19 mouse cellular contexts compared by ENCODE assay signal in the genomic region with DNA sequence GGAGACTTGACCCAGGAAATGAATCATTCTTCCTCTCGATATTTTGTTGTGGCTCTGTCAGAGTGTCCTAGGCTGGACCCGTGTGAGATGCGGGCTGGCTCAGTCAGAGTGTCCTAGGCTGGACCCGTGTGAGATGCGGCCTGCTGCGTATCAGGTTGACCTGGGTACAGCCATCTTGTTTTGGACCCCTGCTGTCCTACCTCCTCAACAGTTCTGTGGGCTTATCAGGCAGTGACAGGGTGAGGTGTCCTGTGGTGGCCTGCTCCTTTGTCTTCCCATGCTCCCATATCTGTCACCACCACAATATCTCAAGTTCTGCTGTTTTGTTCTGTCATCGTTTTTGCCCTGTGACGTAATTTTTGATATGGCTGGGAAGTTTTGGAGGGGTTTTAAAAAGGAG.
A peak's percentile ranks its signal among the peaks of the same experiment; 100 is the strongest.
DNase-seq lines count a peak whose midpoint lies in the region; ATAC-seq and TF ChIP-seq lines count a peak whose summit lies in the region.
"Had no signal": no experiment of that assay in that cellular context is flagged by ENCODE, and none has a peak within 500 bp of the region (broad histone marks: within the 10 kb centered on the region; RNA-seq: fewer than 3 reads in every experiment).

No protein-coding gene starts in this region.

- TF ChIP-seq CTCF in kidney, postnatal 0 days (IDR thresholded peaks at IDR 0.05; ENCODE audit: low read depth), result no peak
- no peak for TF ChIP-seq CTCF in kidney, adult 2 months (conservative IDR thresholded peaks at IDR 0.05; ENCODE audit: insufficient read depth, insufficient read length, low read depth, low read length)

- DNase-seq in forebrain, embryonic 14.5 days (ENCODE audit: low spot score), result no peak
- DNase-seq in kidney, postnatal 0 days (ENCODE audit: low spot score), result no peak
- no peak for DNase-seq in kidney, adult 2 months
- no peak for DNase-seq in midbrain, embryonic 11.5 days (ENCODE audit: low spot score, missing footprints)
- no peak for DNase-seq in midbrain, embryonic 14.5 days
- DNase-seq: adrenal gland, adult 2 months; B cell, adult 2 months; cerebellum, adult 9-10 months; gastrocnemius, postnatal 25 days; heart, postnatal 36 days; kidney, adult 11 months; kidney, postnatal 10 days had no signal

- no peaks in the 10 kb centered on the region for H3K36me3 ChIP-seq in forebrain, embryonic 13.5 days (ENCODE audit: poor library complexity, severe bottlenecking)
- no peaks in the 10 kb centered on the region for H3K36me3 ChIP-seq in forebrain, embryonic 14.5 days (ENCODE audit: control insufficient read depth, insufficient read depth, low read length)
- no peaks in the 10 kb centered on the region for H3K36me3 ChIP-seq in kidney, postnatal 0 days (ENCODE audit: insufficient read depth, low read length)
- no peaks in the 10 kb centered on the region for H3K36me3 ChIP-seq in kidney, adult 2 months (ENCODE audit: control insufficient read depth, insufficient read depth, low read length)
- H3K36me3 ChIP-seq in midbrain, embryonic 11.5 days (ENCODE audit: control insufficient read depth, insufficient read depth, low read length), result no peaks in the 10 kb centered on the region
- no peaks in the 10 kb centered on the region for H3K36me3 ChIP-seq in midbrain, embryonic 14.5 days (ENCODE audit: control insufficient read depth, insufficient read depth, low read length)
- H3K36me3 ChIP-seq in limb, embryonic 12.5 days, result no peaks in the 10 kb centered on the region
- no peaks in the 10 kb centered on the region for H3K36me3 ChIP-seq in neural tube, embryonic 15.5 days
- H3K36me3 ChIP-seq: embryonic facial prominence, embryonic 12.5 days; liver, embryonic 15.5 days; midbrain, embryonic 10.5 days; neural tube, embryonic 13.5 days had no signal

- H3K9ac ChIP-seq in forebrain, embryonic 13.5 days, result no peak overlapping the region
- H3K9ac ChIP-seq in forebrain, embryonic 14.5 days (ENCODE audit: low read length), result no peak overlapping the region
- H3K9ac ChIP-seq in kidney, postnatal 0 days (ENCODE audit: low read depth, low read length), result no peak overlapping the region
- no peak overlapping the region for H3K9ac ChIP-seq in midbrain, embryonic 11.5 days (ENCODE audit: low read length)
- H3K9ac ChIP-seq in midbrain, embryonic 14.5 days (replicated peaks; ENCODE audit: low read length), result no peak overlapping the region
- no peak overlapping the region for H3K9ac ChIP-seq in limb, embryonic 12.5 days (replicated peaks)
- no peak overlapping the region for H3K9ac ChIP-seq in neural tube, embryonic 15.5 days (replicated peaks)
- H3K9ac ChIP-seq: embryonic facial prominence, embryonic 12.5 days; liver, embryonic 15.5 days; neural tube, embryonic 13.5 days had no signal

- no peaks in the 10 kb centered on the region for H3K27me3 ChIP-seq in forebrain, embryonic 13.5 days
- no peaks in the 10 kb centered on the region for H3K27me3 ChIP-seq in forebrain, embryonic 14.5 days (replicated peaks; ENCODE audit: control insufficient read depth, insufficient read depth, low read length)
- H3K27me3 ChIP-seq in kidney, postnatal 0 days (ENCODE audit: insufficient read depth, low read length), result no peaks in the 10 kb centered on the region
- H3K27me3 ChIP-seq in kidney, adult 2 months (replicated peaks; ENCODE audit: control insufficient read depth, insufficient read depth, low read length), result no peaks in the 10 kb centered on the region; the same call in 1 of the 2 replicates
- no peaks in the 10 kb centered on the region for H3K27me3 ChIP-seq in midbrain, embryonic 11.5 days (ENCODE audit: control insufficient read depth, insufficient read depth, low read length)
- H3K27me3 ChIP-seq in midbrain, embryonic 14.5 days (ENCODE audit: control insufficient read depth, insufficient read depth, low read length), result no peaks in the 10 kb centered on the region
- H3K27me3 ChIP-seq in limb, embryonic 12.5 days, result no peaks in the 10 kb centered on the region
- H3K27me3 ChIP-seq in neural tube, embryonic 15.5 days (replicated peaks), result no peaks in the 10 kb centered on the region
- H3K27me3 ChIP-seq: embryonic facial prominence, embryonic 12.5 days; liver, embryonic 15.5 days; neural tube, embryonic 13.5 days had no signal

- no peaks in the 10 kb centered on the region for H3K4me1 ChIP-seq in forebrain, embryonic 13.5 days
- peaks cover 2% of the 10 kb centered on the region; the same call in 1 of the 2 replicates for H3K4me1 ChIP-seq in forebrain, embryonic 14.5 days (ENCODE audit: control insufficient read depth, insufficient read depth, low read length)
- H3K4me1 ChIP-seq in kidney, postnatal 0 days (replicated peaks; ENCODE audit: insufficient read depth, low read length), result no peaks in the 10 kb centered on the region
- no peaks in the 10 kb centered on the region for H3K4me1 ChIP-seq in kidney, adult 2 months (ENCODE audit: control insufficient read depth, insufficient read depth, low read length)
- H3K4me1 ChIP-seq in midbrain, embryonic 11.5 days (ENCODE audit: control insufficient read depth, insufficient read depth, low read length), result no peaks in the 10 kb centered on the region
- H3K4me1 ChIP-seq in midbrain, embryonic 14.5 days (ENCODE audit: control insufficient read depth, insufficient read depth, low read length), result no peaks in the 10 kb centered on the region
- no peaks in the 10 kb centered on the region for H3K4me1 ChIP-seq in limb, embryonic 12.5 days (replicated peaks)
- H3K4me1 ChIP-seq in neural tube, embryonic 15.5 days, result no peaks in the 10 kb centered on the region
- H3K4me1 ChIP-seq: embryonic facial prominence, embryonic 12.5 days; liver, embryonic 15.5 days; neural tube, embryonic 13.5 days had no signal

- ATAC-seq in forebrain, embryonic 13.5 days, result peak; percentile 55; the same call in 1 of the 2 replicates
- no peak for ATAC-seq in forebrain, embryonic 14.5 days
- ATAC-seq in kidney, postnatal 0 days (replicated peaks; ENCODE audit: low FRiP score, low read depth), result 0 out of 2 replicates have a peak, but pooled peaks have one; percentile 46
- peak; percentile 42; the same call in 1 of the 2 replicates for ATAC-seq in midbrain, embryonic 11.5 days (ENCODE audit: low FRiP score)
- no peak for ATAC-seq in midbrain, embryonic 14.5 days (ENCODE audit: low FRiP score, low TSS enrichment)
- 0 out of 2 replicates have a peak, but pooled peaks have one; percentile 47 for ATAC-seq in limb, embryonic 12.5 days (ENCODE audit: insufficient number of reproducible peaks, insufficient read depth, low FRiP score, low TSS enrichment, low read depth)
- ATAC-seq in neural tube, embryonic 15.5 days (ENCODE audit: low FRiP score), result no peak

- H3K4me3 ChIP-seq in forebrain, embryonic 13.5 days, result no peak overlapping the region
- H3K4me3 ChIP-seq in forebrain, embryonic 14.5 days (ENCODE audit: low read depth, low read length), result no peak overlapping the region
- no peak overlapping the region for H3K4me3 ChIP-seq in kidney, postnatal 0 days (replicated peaks; ENCODE audit: low read depth, low read length)
- no peak overlapping the region for H3K4me3 ChIP-seq in kidney, adult 2 months (ENCODE audit: insufficient read depth, low read depth, low read length)
- no peak overlapping the region for H3K4me3 ChIP-seq in midbrain, embryonic 11.5 days (ENCODE audit: low read depth, low read length)
- H3K4me3 ChIP-seq in midbrain, embryonic 14.5 days (replicated peaks; ENCODE audit: low read depth, low read length), result no peak overlapping the region
- H3K4me3 ChIP-seq in limb, embryonic 12.5 days (replicated peaks), result no peak overlapping the region
- H3K4me3 ChIP-seq in neural tube, embryonic 15.5 days (replicated peaks), result no peak overlapping the region
- H3K4me3 ChIP-seq: embryonic facial prominence, embryonic 12.5 days; liver, embryonic 15.5 days; midbrain, embryonic 10.5 days; neural tube, embryonic 13.5 days had no signal

- no peak overlapping the region for H3K4me2 ChIP-seq in forebrain, embryonic 13.5 days
- no peak overlapping the region for H3K4me2 ChIP-seq in forebrain, embryonic 14.5 days (ENCODE audit: low read length)
- H3K4me2 ChIP-seq in kidney, postnatal 0 days (ENCODE audit: low read length), result no peak overlapping the region
- H3K4me2 ChIP-seq in midbrain, embryonic 11.5 days, result no peak overlapping the region
- no peak overlapping the region for H3K4me2 ChIP-seq in midbrain, embryonic 14.5 days (ENCODE audit: low read length)
- no peak overlapping the region for H3K4me2 ChIP-seq in limb, embryonic 12.5 days
- H3K4me2 ChIP-seq in neural tube, embryonic 15.5 days, result no peak overlapping the region
- H3K4me2 ChIP-seq: embryonic facial prominence, embryonic 12.5 days; liver, embryonic 15.5 days; neural tube, embryonic 13.5 days had no signal

- WGBS in forebrain, embryonic 13.5 days, result 92% methylated on average over 8 of the region's 8 CpGs
- 94% methylated on average over 8 of the region's 8 CpGs for WGBS in forebrain, embryonic 14.5 days
- 80% methylated on average over 8 of the region's 8 CpGs for WGBS in kidney, postnatal 0 days
- WGBS in kidney, adult 2 months, result 91% methylated on average over 8 of the region's 8 CpGs
- WGBS in midbrain, embryonic 11.5 days, result 91% methylated on average over 8 of the region's 8 CpGs
- WGBS in midbrain, embryonic 14.5 days, result 90% methylated on average over 8 of the region's 8 CpGs
- WGBS in limb, embryonic 12.5 days, result 95% methylated on average over 8 of the region's 8 CpGs
- WGBS in neural tube, embryonic 15.5 days, result 94% methylated on average over 8 of the region's 8 CpGs

- H3K27ac ChIP-seq in forebrain, embryonic 13.5 days, result no peak overlapping the region
- H3K27ac ChIP-seq in forebrain, embryonic 14.5 days (ENCODE audit: low read depth, low read length), result no peak overlapping the region
- H3K27ac ChIP-seq in kidney, postnatal 0 days, result no peak overlapping the region
- H3K27ac ChIP-seq in kidney, adult 2 months (ENCODE audit: insufficient read depth, low read depth, low read length), result no peak overlapping the region
- H3K27ac ChIP-seq in midbrain, embryonic 11.5 days (ENCODE audit: low read depth, low read length), result no peak overlapping the region
- H3K27ac ChIP-seq in midbrain, embryonic 14.5 days (replicated peaks; ENCODE audit: low read depth, low read length), result no peak overlapping the region
- H3K27ac ChIP-seq in limb, embryonic 12.5 days, result no peak overlapping the region
- H3K27ac ChIP-seq in neural tube, embryonic 15.5 days (replicated peaks), result no peak overlapping the region
- H3K27ac ChIP-seq: embryonic facial prominence, embryonic 12.5 days; liver, embryonic 15.5 days; midbrain, embryonic 10.5 days; neural tube, embryonic 13.5 days had no signal

- H3K9me3 ChIP-seq in forebrain, embryonic 13.5 days (replicated peaks), result no peaks in the 10 kb centered on the region; the same call in 1 of the 2 replicates
- no peaks in the 10 kb centered on the region for H3K9me3 ChIP-seq in forebrain, embryonic 14.5 days (replicated peaks; ENCODE audit: control insufficient read depth, low read length)
- H3K9me3 ChIP-seq in kidney, postnatal 0 days (replicated peaks; ENCODE audit: low read length), result no peaks in the 10 kb centered on the region
- no peaks in the 10 kb centered on the region for H3K9me3 ChIP-seq in midbrain, embryonic 11.5 days (ENCODE audit: control insufficient read depth, low read length)
- H3K9me3 ChIP-seq in midbrain, embryonic 14.5 days (ENCODE audit: control insufficient read depth, low read length), result no peaks in the 10 kb centered on the region
- H3K9me3 ChIP-seq in limb, embryonic 12.5 days, result peaks cover 4% of the 10 kb centered on the region; the same call in 1 of the 2 replicates
- no peaks in the 10 kb centered on the region for H3K9me3 ChIP-seq in neural tube, embryonic 15.5 days (replicated peaks)
- H3K9me3 ChIP-seq: embryonic facial prominence, embryonic 12.5 days; liver, embryonic 15.5 days had no signal

- no peak for TF ChIP-seq POLR2A in kidney, adult 2 months (IDR thresholded peaks at IDR 0.05; ENCODE audit: low read depth, low read length)

Comparison
In these comparisons a context has a peak if more than half of its experiments do, and no peak if none do; other contexts are left out.
1. ATAC-seq: peak in forebrain, embryonic 13.5 days (single experiment), kidney, postnatal 0 days (single experiment), midbrain, embryonic 11.5 days (single experiment) and limb, embryonic 12.5 days (single experiment); none in forebrain, embryonic 14.5 days (single experiment), midbrain, embryonic 14.5 days (single experiment) and neural tube, embryonic 15.5 days (single experiment).